Mouse (Mus musculus) gastrocnemius, postnatal 14 days (tissue): ENCODE results near the gene Cep89. TPM values are rescaled to one million over a fixed set of nuclear protein-coding genes. Genes with fewer than 3 reads are reported as not detected.

Experiments used
- DNase-seq: peaks from one replicate; pipeline ENCODE4 v3.0.0; 2021; ENCODE audit warnings: mixed read lengths
- intact Hi-C: fragments of 180-260 bp; cut with DNase I; formaldehyde crosslinking; loops from one replicate; pipeline ENCODE4 v1.15.1; 2025; ENCODE audit warnings: low total_unique reads
- long read RNA-seq, 2 experiments: library from polyadenylated mRNA; stranded (forward); transcript quantifications; one replicate each; pipeline ENCODE4 v2.0.0; 2021
- total RNA-seq, 2 experiments: library from RNA; stranded (reverse); gene quantifications; 2 replicates each; pipeline ENCODE4 v1.2.3; 2021

The Cep89 gene
- 1 to 10 TPM; 5.7 to 5.9 TPM for total RNA-seq
- long read RNA-seq, experiment 1, partial matches to known transcripts: 2 of 15 reads
- long read RNA-seq, experiment 1, other reads (novel, unspliced or antisense): 10 of 15 reads
- long read RNA-seq, experiment 2, transcript Cep89-201 (19 exons, 2,610 nt): major isoform, 6 of 12 reads
- long read RNA-seq, experiment 2, partial matches to known transcripts: 2 of 12 reads
- long read RNA-seq, experiment 2, other reads (novel, unspliced or antisense): 4 of 12 reads

- peak; percentile 83 for DNase-seq
- intact Hi-C loops: no loop called here
Measured at GRCm38 (mm10) chr7:35396542-35397168, at the start of gene Cep89, which contains the start of gene Faap24. TSS of gene Cep89 (plus strand) at chr7:35397035. TSS of gene Faap24 (minus strand) at chr7:35396836.

GRCm38 (mm10) chr7:35347918-35348700 is 48.7 kb upstream of the Cep89 start:
- intact Hi-C loops: no loop called here
- DNase-seq: no peak

- intact Hi-C loops: no loop called here
- DNase-seq: no peak
Measured at GRCm38 (mm10) chr7:35349022-35349421, 47.8 kb upstream of the Cep89 start.

GRCm38 (mm10) chr7:35349886-35350684 is 46.8 kb upstream of the Cep89 start:
- no peak for DNase-seq
- intact Hi-C loops: no loop called here

- DNase-seq: no peak
- intact Hi-C loops: no loop called here
Measured at GRCm38 (mm10) chr7:35351155-35351554, 45.7 kb upstream of the Cep89 start.

GRCm38 (mm10) chr7:35353306-35353705 is 43.5 kb upstream of the Cep89 start:
- intact Hi-C loops: no loop called here

GRCm38 (mm10) chr7:35355303-35355872 is 41.4 kb upstream of the Cep89 start:
- no peak for DNase-seq
- intact Hi-C loops: no loop called here

More at GRCm38 (mm10) chr7:35353306-35353705, 43.5 kb upstream of the Cep89 start:
- no peak for DNase-seq

- no peak for DNase-seq
- intact Hi-C loops: no loop called here
Measured at GRCm38 (mm10) chr7:35357621-35358020, 39.2 kb upstream of the Cep89 start.

GRCm38 (mm10) chr7:35362253-35362652 is 34.6 kb upstream of the Cep89 start:
- intact Hi-C loops: no loop called here
- DNase-seq: no peak

- intact Hi-C loops: no loop called here
- DNase-seq: no peak
Measured at GRCm38 (mm10) chr7:35362868-35363267, 34.0 kb upstream of the Cep89 start.

- intact Hi-C loops: no loop called here
Measured at GRCm38 (mm10) chr7:35365161-35365910, 31.5 kb upstream of the Cep89 start.

GRCm38 (mm10) chr7:35371096-35371495 is 25.7 kb upstream of the Cep89 start:
- intact Hi-C loops: no loop called here
- no peak for DNase-seq

More at GRCm38 (mm10) chr7:35365161-35365910, 31.5 kb upstream of the Cep89 start:
- no peak for DNase-seq

- no peak for DNase-seq
- intact Hi-C loops: no loop called here
Measured at GRCm38 (mm10) chr7:35372483-35373017, 24.3 kb upstream of the Cep89 start.

GRCm38 (mm10) chr7:35373146-35373989 is 23.5 kb upstream of the Cep89 start:
- DNase-seq: no peak

GRCm38 (mm10) chr7:35374265-35374664 is 22.6 kb upstream of the Cep89 start:
- no peak for DNase-seq
- intact Hi-C loops: no loop called here

More at GRCm38 (mm10) chr7:35373146-35373989, 23.5 kb upstream of the Cep89 start:
- intact Hi-C loops: no loop called here

GRCm38 (mm10) chr7:35376623-35377022 is 20.2 kb upstream of the Cep89 start:
- intact Hi-C loops: no loop called here
- no peak for DNase-seq

GRCm38 (mm10) chr7:35379492-35380119 is 17.2 kb upstream of the Cep89 start:
- intact Hi-C loops: no loop called here
- no peak for DNase-seq
